Mouse (Mus musculus) embryo, embryonic 11 days (tissue): ENCODE measurements at regions not wholly inside any gene's neighbourhood (a gene's known extent, or its start where the extent isn't known, plus 50 kb on each side); places are given as distances from the start of the nearest gene placed in this dataset.
A peak's percentile ranks its signal among the peaks of the same experiment; 100 is the strongest.
"Not testable (repeated sequence)": the region's sequence is repeated elsewhere in the genome, so short reads cannot be mapped to it uniquely, and the experiment has no call there.

Source experiments
- DNase-seq: peaks from one replicate; pipeline ENCODE4 v3.0.0-alpha.2; 2015

- no peak for DNase-seq
Measured at GRCm38 (mm10) chr7:113010150-113010549, 56.4 kb downstream of the Rassf10 start.

- peak; percentile 37 for DNase-seq
Measured at GRCm38 (mm10) chr7:113017092-113017755, 63.5 kb downstream of the Rassf10 start.

- no peak for DNase-seq
Measured at GRCm38 (mm10) chr7:113021412-113021811, 67.7 kb downstream of the Rassf10 start.

GRCm38 (mm10) chr7:113022516-113022915 lies 68.8 kb downstream of the Rassf10 start:
- no peak for DNase-seq

- no peak for DNase-seq
Measured at GRCm38 (mm10) chr7:113025758-113026157, 72.0 kb downstream of the Rassf10 start.

- DNase-seq, result no peak
Measured at GRCm38 (mm10) chr7:113026290-113027075, 72.7 kb downstream of the Rassf10 start.

- no peak for DNase-seq
Measured at GRCm38 (mm10) chr7:113027125-113027801, 73.5 kb downstream of the Rassf10 start.

GRCm38 (mm10) chr7:113030053-113030752 lies 76.4 kb downstream of the Rassf10 start:
- DNase-seq, result no peak

- no peak for DNase-seq
Measured at GRCm38 (mm10) chr7:113035751-113036150, 82.0 kb downstream of the Rassf10 start.

- DNase-seq, result no peak
Measured at GRCm38 (mm10) chr7:113037825-113038613, 84.3 kb downstream of the Rassf10 start.

GRCm38 (mm10) chr7:113038906-113039671 lies 85.3 kb downstream of the Rassf10 start:
- no peak for DNase-seq

- not testable (repeated sequence) for DNase-seq
Measured at GRCm38 (mm10) chr7:113045613-113046159, 91.9 kb downstream of the Rassf10 start.

GRCm38 (mm10) chr7:113046406-113046805 lies 92.6 kb downstream of the Rassf10 start:
- no peak for DNase-seq

- no peak for DNase-seq
Measured at GRCm38 (mm10) chr7:113047583-113047982, 93.8 kb downstream of the Rassf10 start.

- DNase-seq, result peak; percentile 48
Measured at GRCm38 (mm10) chr7:113048097-113048795, 94.5 kb downstream of the Rassf10 start.

- DNase-seq, result no peak
Measured at GRCm38 (mm10) chr7:113049440-113049839, 95.7 kb downstream of the Rassf10 start.

- DNase-seq, result no peak
Measured at GRCm38 (mm10) chr7:113052952-113053351, 99.2 kb downstream of the Rassf10 start.

GRCm38 (mm10) chr7:113056421-113056820 lies 102.7 kb downstream of the Rassf10 start:
- no peak for DNase-seq

GRCm38 (mm10) chr7:113059211-113059966 lies 105.6 kb downstream of the Rassf10 start:
- DNase-seq, result peak; percentile 37

GRCm38 (mm10) chr7:113059967-113060284 lies 106.2 kb downstream of the Rassf10 start:
- DNase-seq, result no peak
